Mouse (Mus musculus) heart, embryonic 10.5 days (tissue): Measurements from ENCODE around the gene Tgfbr3. TPM values are rescaled to one million over a fixed set of nuclear protein-coding genes. Genes with fewer than 3 reads are reported as not detected.

Experiments used
- DNase-seq: peaks from one replicate; pipeline ENCODE4 v3.0.0-alpha.2; 2017; ENCODE audit warnings: low spot score
- H3K27ac ChIP-seq: fragments of 300-500 bp; sonication (generic); 2 replicates; pipeline ENCODE4 v1.5.1; 2016; ENCODE audit warnings: mild to moderate bottlenecking
- H3K27me3 ChIP-seq: fragments of 300-500 bp; sonication (generic); 2 replicates; pipeline ENCODE4 v1.6.1; 2016; ENCODE audit warnings: mild to moderate bottlenecking; ENCODE audit not compliant: poor library complexity, insufficient read depth, severe bottlenecking
- H3K36me3 ChIP-seq: fragments of 300-500 bp; sonication (generic); 2 replicates; pipeline ENCODE4 v1.6.1; 2016; ENCODE audit warnings: mild to moderate bottlenecking, moderate library complexity
- H3K4me1 ChIP-seq: fragments of 300-500 bp; sonication (generic); 2 replicates; pipeline ENCODE4 v1.6.1; 2016; ENCODE audit warnings: mild to moderate bottlenecking
- H3K4me3 ChIP-seq: fragments of 300-500 bp; sonication (generic); 2 replicates; pipeline ENCODE4 v1.5.1; 2016; ENCODE audit warnings: mild to moderate bottlenecking, moderate library complexity
- H3K9me3 ChIP-seq: fragments of 300-500 bp; sonication (generic); 2 replicates; pipeline ENCODE4 v1.6.1; 2016; ENCODE audit warnings: mild to moderate bottlenecking, moderate library complexity
- whole genome bisulfite sequencing: fragments of 180-500 bp; shearing (Covaris S2); methylation state at CpG from one replicate; pipeline ENCODE4 v1.1.7; 2016; 5-methylcytosine and 5-hydroxymethylcytosine counted together
- polyA plus RNA-seq: library from polyadenylated mRNA; unstranded; fragments of >200 nt; fragmentation: Nextera tagmentation; extraction: Ambion mirVana; gene quantifications from 2 replicates; pipeline ENCODE4 v1.2.1, GENCODE M21; 2016

Gene Tgfbr3
- polyA plus RNA-seq, 1 experiment from 2014 or later = 36.7 TPM

DNA sequence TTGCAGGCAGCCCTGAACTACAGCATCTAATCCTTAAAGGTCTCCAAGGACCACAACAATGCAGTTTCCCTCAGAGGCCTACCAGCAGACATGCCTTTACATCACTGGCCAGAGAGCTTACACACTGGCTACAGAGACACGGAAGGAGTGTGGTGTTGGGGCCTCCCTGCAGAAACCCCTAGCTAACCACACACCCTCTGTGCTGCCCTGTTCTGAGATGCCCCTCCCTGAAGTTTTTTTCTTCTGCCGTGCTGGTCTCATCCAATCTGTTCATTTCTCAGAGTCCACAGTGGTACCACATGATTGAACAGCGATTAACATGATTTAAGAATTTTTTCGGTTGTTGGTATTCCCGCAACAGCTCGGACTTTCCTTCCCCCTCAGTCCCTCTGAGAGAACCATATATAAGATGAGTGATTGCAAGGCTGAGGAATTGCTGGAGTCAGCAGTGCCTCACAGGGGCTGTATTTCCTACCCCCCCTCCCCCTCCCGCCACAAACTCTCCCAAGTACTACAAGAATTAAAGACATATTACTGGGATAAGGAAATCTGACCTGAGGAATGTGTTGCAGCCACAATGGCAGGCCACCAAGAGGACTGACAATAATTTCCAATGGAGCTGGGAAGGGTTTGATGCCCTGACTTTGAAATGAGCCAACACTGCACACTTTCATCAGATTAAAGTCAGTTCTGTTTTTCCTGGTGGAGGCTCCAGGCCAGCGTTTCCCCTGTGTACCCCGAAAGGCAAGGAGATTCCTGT, 75.9 kb downstream of the Tgfbr3 start:
- H3K27ac ChIP-seq = no peak overlapping the region
- WGBS = 78% methylated on average over 9 of the region's 9 CpGs
- H3K4me1 ChIP-seq = peaks cover 22% of the 10 kb centered on the region
- no peak overlapping the region for H3K4me3 ChIP-seq
- H3K36me3 ChIP-seq = peaks cover 11% of the 10 kb centered on the region
- H3K27me3 ChIP-seq = no peaks in the 10 kb centered on the region
- no peak for DNase-seq
- H3K9me3 ChIP-seq = no peaks in the 10 kb centered on the region

DNA sequence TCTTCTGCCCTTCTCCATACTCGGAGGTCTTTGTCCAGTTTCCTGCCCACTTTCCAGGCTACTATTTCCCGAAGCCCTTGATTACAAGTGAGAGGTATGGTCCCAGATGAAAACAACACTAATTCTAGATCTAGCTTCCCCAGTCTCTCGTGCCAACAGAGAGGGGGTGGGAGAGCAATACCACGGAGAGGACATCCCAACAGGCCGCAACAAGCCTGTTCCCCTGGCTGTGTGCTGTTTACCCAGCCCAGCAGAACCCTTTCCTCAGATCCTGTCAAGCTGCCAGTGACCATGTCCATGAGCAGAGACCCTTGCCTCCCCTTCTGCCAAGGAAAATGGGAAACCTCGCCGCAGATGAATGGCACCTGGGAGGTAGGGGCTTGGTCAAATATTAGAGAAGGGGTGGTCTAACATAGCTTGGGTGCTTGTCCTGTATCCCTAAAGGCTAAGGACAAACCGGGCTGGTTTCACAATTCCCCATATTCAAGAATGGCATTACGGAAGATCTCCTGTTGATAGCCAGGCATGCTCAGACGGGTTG, 77.5 kb downstream of the Tgfbr3 start:
- 85% methylated on average over 10 of the region's 10 CpGs for WGBS
- no peaks in the 10 kb centered on the region for H3K27me3 ChIP-seq
- peaks cover 20% of the 10 kb centered on the region for H3K36me3 ChIP-seq
- H3K27ac ChIP-seq = no peak overlapping the region
- no peak for DNase-seq
- no peak overlapping the region for H3K4me3 ChIP-seq
- H3K9me3 ChIP-seq = no peaks in the 10 kb centered on the region
- peaks cover 20% of the 10 kb centered on the region for H3K4me1 ChIP-seq

DNA sequence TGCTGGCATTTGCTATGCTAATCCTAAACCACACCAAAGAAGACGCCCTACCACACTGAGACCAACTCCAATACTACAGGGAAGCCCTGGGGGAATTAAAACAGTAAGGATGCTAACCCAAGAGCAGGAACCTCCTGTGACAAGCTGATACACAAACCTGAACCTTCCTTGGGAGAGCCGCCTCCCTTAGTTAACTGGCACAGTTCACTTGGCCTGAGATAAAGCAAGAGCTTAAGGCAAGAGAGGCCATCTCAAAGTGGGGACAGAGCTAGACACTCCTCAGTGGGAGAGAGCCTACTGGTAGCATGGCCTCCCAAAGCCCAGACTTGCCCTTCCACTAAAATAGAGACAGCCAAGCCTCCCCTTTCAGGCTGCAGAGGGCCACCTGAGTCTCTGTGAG, 79.4 kb downstream of the Tgfbr3 start:
- Histone ChIP-seq H3K4me1 (peaks cover 16% of the 10 kb centered on the region), H3K27me3 (no peaks in the 10 kb centered on the region), H3K36me3 (peaks cover 26% of the 10 kb centered on the region), H3K4me3 (no peak overlapping the region), H3K9me3 (no peaks in the 10 kb centered on the region), H3K27ac (no peak overlapping the region)
- no peak for DNase-seq
- 77% methylated on average over 2 of the region's 2 CpGs for WGBS

DNA sequence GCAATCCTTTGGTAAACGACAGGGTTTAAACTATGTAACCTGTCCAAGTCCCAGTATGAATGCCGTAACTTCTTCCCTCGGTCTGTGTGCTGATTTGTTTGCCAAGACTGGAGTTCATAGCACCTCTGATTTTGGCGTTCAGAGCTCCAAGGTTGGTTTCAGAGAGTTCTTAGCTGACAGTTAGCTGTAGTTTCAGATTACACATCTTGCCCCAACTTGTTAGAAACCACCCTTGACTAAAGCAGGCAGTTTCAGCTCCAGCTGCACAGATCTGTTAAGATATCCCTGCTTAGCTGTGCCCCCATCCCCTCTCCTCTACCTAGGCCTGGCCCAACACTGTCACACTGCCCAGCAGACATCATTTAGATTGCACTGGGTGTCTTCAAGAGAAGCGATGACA, 81.5 kb downstream of the Tgfbr3 start:
- Histone ChIP-seq H3K27ac (no peak overlapping the region), H3K4me1 (peaks cover 15% of the 10 kb centered on the region), H3K4me3 (no peak overlapping the region), H3K9me3 (no peaks in the 10 kb centered on the region), H3K27me3 (no peaks in the 10 kb centered on the region), H3K36me3 (peaks cover 19% of the 10 kb centered on the region)
- DNase-seq = no peak
- 79% methylated on average over 5 of the region's 5 CpGs for WGBS

DNA sequence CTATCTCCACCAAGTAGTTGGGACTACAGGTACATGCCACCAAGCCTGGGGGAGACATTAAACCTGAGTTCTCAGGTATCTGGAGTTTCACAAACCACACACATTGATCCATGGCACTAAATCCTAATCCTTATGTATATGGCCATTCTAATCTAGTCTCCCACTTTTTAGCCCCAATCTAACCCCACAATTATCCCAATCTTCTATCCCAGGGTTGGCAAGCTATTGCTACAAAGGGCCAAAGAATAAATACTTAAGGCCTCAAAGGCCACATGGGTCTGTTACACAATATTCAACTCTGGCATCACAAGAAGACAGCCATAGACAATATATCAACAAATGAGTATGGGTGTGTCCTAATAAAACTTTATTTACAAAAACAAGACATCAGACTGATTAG, 85.1 kb downstream of the Tgfbr3 start:
- Histone ChIP-seq H3K4me1 (peaks cover 30% of the 10 kb centered on the region), H3K4me3 (no peak overlapping the region)
- DNase-seq = no peak

DNA sequence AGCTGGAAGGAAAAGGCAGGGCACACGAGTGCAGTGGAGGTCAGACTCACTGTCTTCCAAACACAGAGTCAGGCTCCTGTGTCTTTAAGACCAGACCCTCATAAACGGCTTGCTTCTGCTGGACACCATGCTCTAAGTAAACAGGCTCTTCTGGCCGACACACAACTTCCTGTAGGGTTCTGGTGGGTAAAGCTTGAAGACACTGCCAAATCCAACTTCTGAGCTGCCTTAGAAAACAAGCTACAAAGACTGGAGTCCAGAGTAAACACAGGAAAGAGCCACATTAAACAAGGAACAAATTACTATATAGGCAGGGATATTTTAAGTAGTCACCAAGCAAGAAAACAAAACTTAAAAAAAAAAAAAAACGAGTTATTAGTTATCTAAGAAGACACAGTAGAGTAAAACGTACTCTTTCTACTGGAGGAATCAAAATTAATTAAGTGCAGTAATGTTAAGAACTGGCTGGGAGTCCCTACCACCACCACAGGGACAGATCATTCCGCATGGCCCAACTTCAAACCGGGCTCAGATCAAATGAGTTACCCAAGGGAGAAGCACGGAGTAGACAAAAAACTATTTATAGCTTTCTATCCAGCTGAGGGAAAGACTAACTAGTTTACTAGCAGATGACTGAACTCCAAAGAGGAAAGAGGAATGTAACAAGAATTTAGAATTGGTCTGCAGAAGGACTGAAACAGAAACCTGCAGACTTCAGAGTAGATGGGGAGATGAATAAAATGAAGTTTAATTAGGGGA, 86.4 kb downstream of the Tgfbr3 start:
- 45% methylated on average over 8 of the region's 8 CpGs for WGBS
- Histone ChIP-seq H3K4me3 (no peak overlapping the region), H3K27me3 (no peaks in the 10 kb centered on the region), H3K9me3 (no peaks in the 10 kb centered on the region), H3K4me1 (peaks cover 24% of the 10 kb centered on the region), H3K36me3 (peaks cover 11% of the 10 kb centered on the region), H3K27ac (0 out of 2 replicates have a peak overlapping the region, but pooled peaks have one; percentile 0)
- DNase-seq = no peak

More for the DNA sequence above, 85.1 kb downstream of the Tgfbr3 start:
- H3K27ac ChIP-seq = no peak overlapping the region
- peaks cover 15% of the 10 kb centered on the region for H3K36me3 ChIP-seq
- H3K27me3 ChIP-seq = no peaks in the 10 kb centered on the region
- no peaks in the 10 kb centered on the region for H3K9me3 ChIP-seq

DNA sequence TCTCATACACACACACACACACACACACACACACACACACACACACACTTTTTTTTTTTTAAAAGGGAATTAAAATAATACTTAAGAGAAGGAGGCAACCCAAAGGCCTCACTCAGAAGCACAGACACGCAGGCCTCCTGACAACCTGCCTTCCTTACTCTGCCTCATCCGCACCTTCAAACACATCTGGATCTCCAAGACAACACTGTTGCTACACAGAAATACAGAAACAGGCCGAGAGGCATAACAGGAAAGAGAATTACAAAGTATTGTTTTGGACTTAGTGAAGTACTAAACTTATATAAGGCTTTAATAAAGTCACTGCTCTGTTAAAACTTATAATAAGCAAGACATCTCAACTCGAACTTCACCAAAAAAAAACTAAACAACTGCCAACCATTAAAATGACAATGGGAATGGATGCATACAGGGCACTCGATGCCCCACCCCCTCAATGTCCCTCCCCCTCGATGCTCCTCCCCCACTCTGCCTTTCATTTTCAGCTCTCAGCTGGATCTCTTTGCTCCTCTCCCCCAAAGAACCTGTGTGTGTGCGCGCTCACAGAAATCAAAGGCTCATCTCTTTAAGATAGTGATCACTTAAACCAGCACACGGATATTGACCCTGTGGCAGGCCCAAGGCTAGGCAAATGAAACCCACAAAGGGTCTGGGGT, 87.8 kb downstream of the Tgfbr3 start:
- 67% methylated on average over 9 of the region's 9 CpGs for WGBS
- peaks cover 23% of the 10 kb centered on the region for H3K4me1 ChIP-seq
- no peak overlapping the region for H3K27ac ChIP-seq
- H3K9me3 ChIP-seq = no peaks in the 10 kb centered on the region
- no peak overlapping the region for H3K4me3 ChIP-seq
- no peaks in the 10 kb centered on the region for H3K27me3 ChIP-seq
- peaks cover 3% of the 10 kb centered on the region; the same call in 1 of the 2 replicates for H3K36me3 ChIP-seq
- DNase-seq = no peak

DNA sequence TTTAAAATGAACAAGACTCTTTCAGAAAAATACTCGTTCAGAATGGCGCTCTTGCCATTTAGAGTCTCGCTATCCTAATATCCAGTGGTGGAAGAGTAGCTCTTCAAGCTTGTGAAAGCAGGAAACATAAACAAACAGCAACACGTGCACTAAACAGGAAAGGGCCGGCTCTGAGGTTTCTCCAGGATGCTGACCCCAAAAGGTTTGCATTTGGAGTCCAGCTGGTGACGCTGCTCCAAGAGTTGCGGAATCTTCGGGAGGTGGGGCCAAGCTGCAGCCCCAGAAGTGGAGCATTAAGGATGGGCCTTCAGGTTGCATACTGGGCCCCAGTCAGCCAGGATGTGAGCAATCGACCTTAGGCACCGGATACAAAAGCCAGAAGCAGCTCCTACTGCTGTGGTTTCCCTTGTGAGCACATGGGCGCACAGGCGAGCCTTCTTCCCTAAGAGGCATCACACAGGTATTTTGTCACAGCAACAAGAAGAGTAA, 88.5 kb downstream of the Tgfbr3 start:
- Histone ChIP-seq H3K4me3 (no peak overlapping the region), H3K27ac (0 out of 2 replicates have a peak overlapping the region, but pooled peaks have one; percentile 4), H3K27me3 (no peaks in the 10 kb centered on the region), H3K36me3 (no peaks in the 10 kb centered on the region), H3K4me1 (peaks cover 25% of the 10 kb centered on the region), H3K9me3 (no peaks in the 10 kb centered on the region)
- DNase-seq = no peak
- 65% methylated on average over 12 of the region's 12 CpGs for WGBS

DNA sequence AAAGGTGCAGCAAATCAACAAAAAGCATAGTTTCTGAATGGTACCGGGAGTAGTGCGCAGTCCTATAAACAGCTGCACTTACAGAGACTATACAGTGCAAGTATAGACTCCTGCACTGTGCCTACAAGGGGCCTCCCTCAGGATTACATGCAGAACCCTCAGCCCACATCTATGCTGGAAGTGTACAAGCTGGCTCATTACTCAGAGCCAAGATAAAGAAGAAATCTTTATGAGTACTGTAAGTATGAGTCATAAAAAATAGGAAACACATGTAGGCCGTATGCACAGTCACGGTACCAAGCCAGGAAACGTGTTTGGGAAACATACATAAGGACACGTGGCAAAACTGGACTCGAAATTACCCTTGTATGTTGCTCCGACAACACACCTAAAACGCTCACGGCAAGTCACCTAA, 89.2 kb downstream of the Tgfbr3 start:
- Histone ChIP-seq H3K4me1 (peaks cover 29% of the 10 kb centered on the region), H3K36me3 (no peaks in the 10 kb centered on the region), H3K9me3 (no peaks in the 10 kb centered on the region), H3K4me3 (no peak overlapping the region), H3K27me3 (no peaks in the 10 kb centered on the region), H3K27ac (no peak overlapping the region; the same call in 1 of the 2 replicates)
- no peak for DNase-seq
- WGBS = 82% methylated on average over 10 of the region's 10 CpGs

DNA sequence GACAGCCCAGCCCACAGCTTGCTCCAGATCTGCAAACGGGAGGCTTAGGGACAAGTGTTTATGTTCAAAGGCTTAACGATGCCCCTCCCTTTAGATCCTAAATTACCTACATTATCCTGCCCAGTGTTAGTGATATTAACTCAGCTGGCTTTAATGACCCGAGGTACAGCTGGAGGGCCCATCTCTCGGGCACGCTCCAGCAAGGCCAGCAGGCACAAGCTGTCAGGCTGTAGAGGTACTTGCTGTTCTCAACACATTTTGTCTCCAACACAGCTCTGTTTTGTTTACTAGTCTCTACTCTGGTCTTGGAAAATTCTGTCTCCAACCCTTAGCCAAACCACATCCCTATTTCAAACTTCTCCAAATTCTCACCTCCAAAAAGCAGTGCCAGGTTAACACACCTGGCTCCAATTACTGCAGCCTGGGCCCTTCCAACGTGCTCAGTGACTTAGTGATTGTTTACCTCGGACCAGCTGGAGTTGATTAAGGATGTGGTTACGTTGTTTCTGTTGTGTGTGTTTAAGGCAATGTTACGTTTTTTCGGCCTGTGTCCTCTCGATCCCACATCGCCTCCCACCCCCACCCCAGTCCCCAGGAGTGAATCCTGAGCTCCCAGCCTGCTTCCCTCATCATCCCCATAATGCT, 93.6 kb downstream of the Tgfbr3 start:
- Histone ChIP-seq H3K36me3 (peaks cover 10% of the 10 kb centered on the region), H3K4me3 (no peak overlapping the region), H3K27ac (no peak overlapping the region), H3K4me1 (peaks cover 11% of the 10 kb centered on the region; the same call in 1 of the 2 replicates), H3K9me3 (no peaks in the 10 kb centered on the region), H3K27me3 (no peaks in the 10 kb centered on the region)
- DNase-seq = no peak
- 44% methylated on average over 12 of the region's 12 CpGs for WGBS

DNA sequence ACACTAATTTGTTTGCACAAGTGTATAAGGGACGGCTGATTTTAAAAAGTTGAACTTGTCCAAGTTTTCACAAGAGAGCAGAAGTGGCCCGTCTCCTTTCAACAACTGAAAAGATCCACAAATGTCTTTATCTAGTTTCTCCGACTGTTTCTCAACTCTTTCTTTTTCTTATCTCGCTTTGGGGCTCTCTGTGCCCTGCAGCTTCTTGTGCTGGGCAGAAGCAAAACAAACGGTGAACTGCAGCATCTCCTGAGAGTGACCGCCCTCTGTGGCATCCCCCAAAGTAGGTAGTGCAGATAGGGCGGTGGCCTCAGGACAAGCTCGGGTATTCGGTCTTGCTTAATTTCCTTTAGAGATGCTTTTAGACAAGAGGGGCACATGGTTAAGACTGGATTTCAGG, 96.3 kb downstream of the Tgfbr3 start:
- Histone ChIP-seq H3K27ac (no peak overlapping the region), H3K4me3 (no peak overlapping the region), H3K4me1 (peaks cover 10% of the 10 kb centered on the region; the same call in 1 of the 2 replicates), H3K9me3 (no peaks in the 10 kb centered on the region), H3K36me3 (peaks cover 11% of the 10 kb centered on the region), H3K27me3 (no peaks in the 10 kb centered on the region)
- no peak for DNase-seq
- WGBS = 40% methylated on average over 9 of the region's 9 CpGs

DNA sequence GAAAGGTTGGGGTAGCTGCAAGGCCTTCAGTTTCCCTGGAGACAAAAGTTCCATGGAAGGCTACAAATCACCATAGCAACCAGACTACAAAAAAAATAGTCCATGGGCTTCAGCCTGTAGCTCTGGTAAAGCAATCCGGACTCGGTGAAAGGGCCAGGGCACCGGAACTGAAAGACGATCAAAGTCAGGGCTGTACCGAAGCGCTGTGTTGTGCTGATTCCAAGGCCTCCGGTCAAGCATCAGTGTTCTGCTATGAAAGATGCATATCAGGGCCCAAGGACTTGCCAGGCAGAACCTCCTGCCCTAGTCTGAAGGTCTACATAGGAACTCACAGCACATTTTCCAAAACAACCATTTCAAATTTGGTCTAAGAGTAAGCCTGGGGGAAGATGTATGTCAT, 97.1 kb downstream of the Tgfbr3 start:
- DNase-seq = no peak
- peaks cover 10% of the 10 kb centered on the region; the same call in 1 of the 2 replicates for H3K4me1 ChIP-seq
- H3K27ac ChIP-seq = no peak overlapping the region
- no peak overlapping the region for H3K4me3 ChIP-seq
- H3K9me3 ChIP-seq = no peaks in the 10 kb centered on the region
- no peaks in the 10 kb centered on the region for H3K27me3 ChIP-seq
- 93% methylated on average over 7 of the region's 7 CpGs for WGBS
- peaks cover 11% of the 10 kb centered on the region for H3K36me3 ChIP-seq
